Comparison of ENCODE assay signal across 8 mouse cellular contexts in genomic region chr10:25307770-25308169, GRCm38 (mm10). TPM values are rescaled to one million over a fixed set of nuclear protein-coding genes. Genes with fewer than 3 reads are reported as not detected.
DNase-seq lines count a peak whose midpoint lies in the region; ATAC-seq and TF ChIP-seq lines count a peak whose summit lies in the region.

TSS of gene Akap7 (minus strand) at chr10:25307870.

- no peak for DNase-seq in Patski (ENCODE audit: low read depth, low spot score)
- no peak for DNase-seq in adrenal gland, postnatal 4 days (ENCODE audit: low spot score in 2 of 2)
- DNase-seq in gastrocnemius, postnatal 25 days = no peak
- no peak for DNase-seq in hindbrain, postnatal 0 days (ENCODE audit: low spot score)
- no peak for DNase-seq in spleen, postnatal 4 days (ENCODE audit: low spot score in 2 of 2)
- no peak for DNase-seq in thymus, postnatal 4 days
- DNase-seq in frontal cortex, postnatal 25 days (ENCODE audit: low spot score in 2 of 2) = no peak

- H3K27ac ChIP-seq in hindbrain, postnatal 0 days = no peak within 1 kb of the TSS

- H3K27me3 ChIP-seq in Patski = no peaks in the 10 kb centered on the region
- H3K27me3 ChIP-seq in hindbrain, postnatal 0 days (ENCODE audit: insufficient read depth, low read length) = no peaks in the 10 kb centered on the region

- POLR2A ChIA-PET in Patski (lab: Charles Lee) = no interaction called here

- no peak within 1 kb of the TSS for H3K4me2 ChIP-seq in hindbrain, postnatal 0 days (ENCODE audit: low read depth, low read length)

- no peak within 1 kb of the TSS for H3K4me3 ChIP-seq in hindbrain, postnatal 0 days (ENCODE audit: low read length)

- TF ChIP-seq CTCF in Patski (IDR thresholded peaks at IDR 0.05) = no peak
- TF ChIP-seq CTCF in hindbrain, postnatal 0 days (IDR thresholded peaks at IDR 0.05; ENCODE audit: low read depth) = no peak

- no peaks in the 10 kb centered on the region for H3K4me1 ChIP-seq in hindbrain, postnatal 0 days (ENCODE audit: insufficient read depth, low read length)

- in situ Hi-C loops in Patski (cut with MboI; ENCODE audit: low pct_unique_long_range_greater_than_20kb) = no loop called here

- WGBS in hindbrain, postnatal 0 days = 89% methylated on average over 9 of the region's 9 CpGs

- no peak within 1 kb of the TSS for H3K9ac ChIP-seq in hindbrain, postnatal 0 days (replicated peaks; ENCODE audit: low read length)

- no peak for ATAC-seq in Patski
- no peak for ATAC-seq in hindbrain, postnatal 0 days
- no peak for ATAC-seq in megakaryocyte, adult 5-6 weeks (ENCODE audit: poor library complexity, severe bottlenecking)

- H3K36me3 ChIP-seq in hindbrain, postnatal 0 days (ENCODE audit: insufficient read depth, low read length) = no peaks in the 10 kb centered on the region

- CTCF ChIA-PET in Patski (lab: Charles Lee) = no interaction called here

- no peaks in the 10 kb centered on the region for H3K9me3 ChIP-seq in hindbrain, postnatal 0 days (ENCODE audit: low read length)

RNA-seq across cellular contexts. Expression of gene Akap7, which starts in this region (rescaled TPM):
- polyA plus RNA-seq in Patski (2021) = 33.2 TPM
- total RNA-seq in adrenal gland, postnatal 4 days (2021) = 100 to 1,000 TPM in 1 of 2 experiments, 10 to 100 TPM in 1; 87.9 to 104 TPM
- 10 to 100 TPM; 19.7 to 21.5 TPM for total RNA-seq in gastrocnemius, postnatal 25 days (2021)
- total RNA-seq in hindbrain, postnatal 0 days (2014; rRNA removed) = 78.0 and 90.1 TPM in 2 replicates
- 84.0 and 85.9 TPM in 2 replicates for polyA plus RNA-seq in hindbrain, postnatal 0 days (2015; fragmentation: Nextera tagmentation; extraction: Ambion mirVana)
- total RNA-seq in megakaryocyte, adult 5-6 weeks (2015) = 15.5 and 20.1 TPM in 2 replicates
- total RNA-seq in megakaryocyte, adult 5-6 weeks (2017) = 18.5 and 18.8 TPM in 2 replicates
